Mouse (Mus musculus) midbrain, embryonic 11.5 days (tissue): ENCODE measurements around the gene Tmem117. TPM values are rescaled to one million over a fixed set of nuclear protein-coding genes. Genes with fewer than 3 reads are reported as not detected.

Source experiments
- ATAC-seq: fragments of 200-750 bp; cut with Nextera tagmentation; 2 replicates; pipeline ENCODE4 v1.8.0; 2017; ENCODE audit warnings: moderate TSS enrichment, moderate library complexity; ENCODE audit not compliant: low FRiP score
- DNase-seq: peaks from one replicate; pipeline ENCODE4 v3.0.0; 2015; ENCODE audit warnings: low spot score; ENCODE audit errors: missing footprints
- H3K27ac ChIP-seq: fragments of 300-500 bp; sonication (generic); 2 replicates; pipeline ENCODE4 v1.5.1; 2014; ENCODE audit warnings: low read depth, low read length
- H3K27me3 ChIP-seq: fragments of 300-500 bp; sonication (generic); 2 replicates; pipeline ENCODE4 v1.6.1; 2014; ENCODE audit warnings: mild to moderate bottlenecking, low read length, moderate library complexity, mixed read lengths; ENCODE audit not compliant: control insufficient read depth, insufficient read depth
- H3K36me3 ChIP-seq: fragments of 300-500 bp; sonication (generic); 2 replicates; pipeline ENCODE4 v1.6.1; 2014; ENCODE audit warnings: mild to moderate bottlenecking, low read length, moderate library complexity, mixed read lengths; ENCODE audit not compliant: control insufficient read depth, insufficient read depth
- H3K4me1 ChIP-seq: fragments of 300-500 bp; sonication (generic); 2 replicates; pipeline ENCODE4 v1.6.1; 2014; ENCODE audit warnings: low read length; ENCODE audit not compliant: control insufficient read depth, insufficient read depth
- H3K4me2 ChIP-seq: fragments of 300-500 bp; sonication (generic); 2 replicates; pipeline ENCODE4 v1.6.1; 2014; ENCODE audit warnings: mild to moderate bottlenecking, moderate library complexity
- H3K4me3 ChIP-seq: fragments of 300-500 bp; sonication (generic); 2 replicates; pipeline ENCODE4 v1.5.1; 2014; ENCODE audit warnings: low read depth, low read length
- H3K9ac ChIP-seq: fragments of 300-500 bp; sonication (generic); 2 replicates; pipeline ENCODE4 v1.6.1; 2014; ENCODE audit warnings: low read length
- H3K9me3 ChIP-seq: fragments of 300-500 bp; sonication (generic); 2 replicates; pipeline ENCODE4 v1.6.1; 2016; ENCODE audit warnings: low read length; ENCODE audit not compliant: control insufficient read depth
- WGBS: fragments of 180-500 bp; shearing (Covaris S2); extraction: QIAGEN DNeasy Blood & Tissue Kit; methylation state at CpG from one replicate; pipeline ENCODE4 v1.1.7; 2014; 5-methylcytosine and 5-hydroxymethylcytosine counted together
- polyA plus RNA-seq: library from polyadenylated mRNA; unstranded; fragments of >200 nt; fragmentation: Nextera tagmentation; extraction: Ambion mirVana; gene quantifications from 2 replicates; pipeline ENCODE4 v1.2.1, GENCODE M21; 2014

The Tmem117 gene
- polyA plus RNA-seq, 1 experiment from 2014 or later, result 1.7 TPM

DNA sequence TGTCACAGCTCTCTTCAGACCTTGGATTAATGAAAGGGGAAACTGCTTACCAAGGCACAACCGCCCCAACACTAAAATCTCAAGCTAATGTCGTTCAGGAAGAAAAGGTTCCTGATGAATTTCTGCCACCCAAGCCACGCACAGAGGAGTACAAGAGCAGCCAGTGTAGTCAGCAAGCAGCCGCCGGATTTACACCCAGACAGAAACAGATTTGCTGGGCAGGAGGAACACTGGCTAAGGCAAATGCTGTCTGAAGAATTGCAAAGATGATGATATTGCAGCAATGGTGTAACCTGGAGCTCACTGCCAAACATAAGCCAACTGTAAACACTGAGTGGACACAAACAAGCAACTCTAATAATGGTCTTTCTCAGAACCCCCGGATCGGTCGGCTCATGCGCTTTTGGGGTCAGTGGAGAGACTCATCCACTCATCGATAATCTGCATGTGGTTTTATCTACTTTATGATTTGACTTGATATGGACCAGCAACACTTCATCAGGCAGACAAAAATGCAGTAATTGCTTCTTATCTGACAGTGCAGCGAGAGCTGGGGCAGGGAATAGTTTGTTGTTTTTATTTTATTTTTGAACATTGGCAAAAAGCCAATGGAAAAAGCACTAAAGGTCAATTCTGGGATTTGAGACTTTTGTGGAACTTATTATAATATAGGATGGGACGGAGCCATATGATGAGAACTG, 509.8 kb downstream of the Tmem117 start:
- DNase-seq, result no peak

DNA sequence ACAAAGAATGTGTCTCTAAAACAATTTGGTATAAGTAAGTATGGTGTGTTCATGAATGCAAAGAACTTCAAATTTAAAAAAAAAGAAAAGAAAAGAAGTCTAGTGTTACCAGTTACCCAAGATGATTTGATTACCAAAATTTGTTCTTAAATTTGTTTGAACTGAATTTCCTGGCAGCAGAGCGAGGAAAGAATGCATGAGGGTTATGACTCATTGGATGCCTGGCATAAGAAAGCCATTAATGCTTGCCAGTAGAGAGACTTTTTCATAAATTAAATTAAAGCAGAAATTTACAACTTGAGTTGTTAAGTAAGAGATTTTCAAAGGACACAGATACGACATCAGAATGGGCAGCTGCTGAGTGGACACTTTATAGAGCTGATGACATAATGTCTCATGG, 515.1 kb downstream of the Tmem117 start:
- H3K9ac ChIP-seq, result no peak overlapping the region
- 94% methylated on average over 2 of the region's 2 CpGs for WGBS
- H3K27ac ChIP-seq, result no peak overlapping the region
- H3K36me3 ChIP-seq, result no peaks in the 10 kb centered on the region
- no peak overlapping the region for H3K4me2 ChIP-seq
- no peak overlapping the region for H3K4me3 ChIP-seq
- no peaks in the 10 kb centered on the region for H3K4me1 ChIP-seq
- ATAC-seq, result no peak
- H3K27me3 ChIP-seq, result no peaks in the 10 kb centered on the region
- no peak for DNase-seq
- H3K9me3 ChIP-seq, result no peaks in the 10 kb centered on the region

More for the DNA sequence above, 509.8 kb downstream of the Tmem117 start:
- Histone ChIP-seq H3K27me3 (no peaks in the 10 kb centered on the region), H3K36me3 (no peaks in the 10 kb centered on the region), H3K4me2 (no peak overlapping the region), H3K9ac (no peak overlapping the region), H3K4me1 (no peaks in the 10 kb centered on the region), H3K9me3 (no peaks in the 10 kb centered on the region), H3K27ac (no peak overlapping the region), H3K4me3 (no peak overlapping the region)
- 85% methylated on average over 12 of the region's 12 CpGs for WGBS
- ATAC-seq, result no peak

DNA sequence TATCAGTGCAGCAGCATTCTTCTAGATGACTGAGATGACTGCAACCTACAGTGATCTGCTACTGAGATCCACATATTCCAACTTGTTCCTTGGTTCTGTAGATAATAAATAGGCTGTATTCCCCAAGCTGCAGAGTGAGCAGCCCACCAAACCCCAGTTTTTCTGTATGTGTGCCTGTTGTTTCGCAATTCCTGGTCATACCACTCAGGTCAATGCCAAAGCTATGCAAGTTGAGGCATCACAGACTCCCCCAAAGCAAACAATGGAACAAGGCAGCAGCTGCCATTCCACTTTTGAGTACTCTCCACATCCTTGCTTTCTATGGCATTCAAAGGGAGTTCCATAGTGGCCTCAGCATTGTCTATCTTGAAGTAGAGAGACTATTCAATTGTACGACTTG, 516.1 kb downstream of the Tmem117 start:
- 79% methylated on average over 2 of the region's 2 CpGs for WGBS
- Histone ChIP-seq H3K9ac (no peak overlapping the region), H3K4me1 (no peaks in the 10 kb centered on the region), H3K9me3 (no peaks in the 10 kb centered on the region), H3K4me2 (no peak overlapping the region), H3K27ac (no peak overlapping the region), H3K36me3 (no peaks in the 10 kb centered on the region), H3K27me3 (no peaks in the 10 kb centered on the region), H3K4me3 (no peak overlapping the region)
- ATAC-seq (no peak), DNase-seq (no peak)

Other genes with a start within 250 kb of the Tmem117 start
- 3.1 and 3.5 TPM in 2 replicates for gene Adamts20, start 163.8 kb upstream of the Tmem117 start, polyA plus RNA-seq
- 7.9 and 8.8 TPM in 2 replicates for gene Pus7l, start 85.7 kb upstream of the Tmem117 start, polyA plus RNA-seq
- 2.0 and 2.4 TPM in 2 replicates for gene Irak4, start 85.6 kb upstream of the Tmem117 start, polyA plus RNA-seq
- gene Twf1, start 39.3 kb upstream of the Tmem117 start, polyA plus RNA-seq, result 112 and 120 TPM in 2 replicates